Mouse (Mus musculus): ENCODE measurements around the gene Vmn1r225.
"Not testable (repeated sequence)": the region's sequence is repeated elsewhere in the genome, so short reads cannot be mapped to it uniquely, and the experiment has no call there.

Gene Vmn1r225

GRCm38 (mm10) chr17:20497858-20498257 is at the start of gene Vmn1r225:
Gene Vmn1r225 (plus strand): TSS chr17:20498158.
- DNase-seq, result no peak

- no peak for DNase-seq
These were observed 24.6 kb upstream of the Vmn1r225 start for GRCm38 (mm10) chr17:20473311-20473710.

- no peak for DNase-seq
These were observed 16.7 kb upstream of the Vmn1r225 start, which contains the start of gene Vmn2r108 for GRCm38 (mm10) chr17:20481231-20481630. Gene Vmn2r108 (minus strand): TSS chr17:20481331.

GRCm38 (mm10) chr17:20508247-20508646 is 10.3 kb downstream of the Vmn1r225 start:
- not testable (repeated sequence) for DNase-seq
